Mouse (Mus musculus): ENCODE data around the gene Tmem158.

DNA sequence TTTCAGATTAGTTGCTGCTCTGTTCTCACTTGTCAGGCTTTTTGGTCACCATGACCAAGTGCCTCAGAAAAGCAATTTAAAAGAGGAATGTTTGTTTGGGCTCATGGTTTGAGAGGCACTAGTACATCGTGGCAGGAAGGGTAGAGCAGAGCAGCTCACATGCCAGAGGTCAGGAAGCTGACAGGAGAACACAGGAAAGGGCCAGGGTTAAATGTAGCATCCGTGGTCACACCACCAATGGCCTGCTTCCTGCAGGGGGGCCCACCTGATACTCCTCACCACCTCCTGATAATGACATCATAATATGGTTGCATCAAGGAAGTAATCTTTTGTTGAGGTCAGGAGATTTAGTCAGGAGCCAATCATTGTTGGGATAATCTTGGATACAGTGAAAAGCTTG, 13.3 kb upstream of the Tmem158 start:
- TF ChIP-seq CTCF (IDR thresholded peaks at IDR 0.05) (no peak), EP300 (IDR thresholded peaks at IDR 0.05) (no peak)
